Mouse (Mus musculus) midbrain, embryonic 15.5 days (tissue): Measurements from ENCODE around the gene Atp6v0e. TPM values are rescaled to one million over a fixed set of nuclear protein-coding genes. Genes with fewer than 3 reads are reported as not detected.

Experiments
- ATAC-seq: fragments of 200-750 bp; cut with Nextera tagmentation; replicated peaks from 2 replicates; pipeline ENCODE4 v1.8.0; 2017; ENCODE audit warnings: moderate TSS enrichment
- H3K27ac ChIP-seq: fragments of 300-500 bp; sonication (generic); 2 replicates; pipeline ENCODE4 v1.5.1; 2015; ENCODE audit warnings: mild to moderate bottlenecking, inconsistent platforms
- H3K27me3 ChIP-seq: fragments of 300-500 bp; sonication (generic); replicated peaks from 2 replicates; pipeline ENCODE4 v1.6.1; 2015; ENCODE audit warnings: inconsistent platforms
- H3K36me3 ChIP-seq: fragments of 300-500 bp; sonication (generic); replicated peaks from 2 replicates; pipeline ENCODE4 v1.6.1; 2015; ENCODE audit warnings: inconsistent platforms
- H3K4me1 ChIP-seq: fragments of 300-500 bp; sonication (generic); 2 replicates; pipeline ENCODE4 v1.6.1; 2015; ENCODE audit warnings: inconsistent platforms
- H3K4me2 ChIP-seq: fragments of 300-500 bp; sonication (generic); 2 replicates; pipeline ENCODE4 v1.6.1; 2015; ENCODE audit warnings: inconsistent platforms, mild to moderate bottlenecking, moderate library complexity
- H3K4me3 ChIP-seq: fragments of 300-500 bp; sonication (generic); 2 replicates; pipeline ENCODE4 v1.5.1; 2015; ENCODE audit warnings: mild to moderate bottlenecking, inconsistent platforms
- H3K9ac ChIP-seq: fragments of 300-500 bp; sonication (generic); 2 replicates; pipeline ENCODE4 v1.6.1; 2015; ENCODE audit warnings: mild to moderate bottlenecking, inconsistent platforms
- H3K9me3 ChIP-seq: fragments of 300-500 bp; sonication (generic); 2 replicates; pipeline ENCODE4 v1.6.1; 2016; ENCODE audit warnings: inconsistent platforms
- WGBS: fragments of 180-500 bp; shearing (Covaris S2); methylation state at CpG from one replicate; pipeline ENCODE4 v1.1.7; 2015; ENCODE audit warnings: mixed read lengths; 5-methylcytosine and 5-hydroxymethylcytosine counted together
- polyA plus RNA-seq: library from polyadenylated mRNA; unstranded; fragments of >200 nt; fragmentation: Nextera tagmentation; extraction: Ambion mirVana; gene quantifications from 2 replicates; pipeline ENCODE4 v1.2.1, GENCODE M21; 2015

Atp6v0e gene
- polyA plus RNA-seq, 1 experiment from 2014 or later, result 82.7 TPM

- ATAC-seq, result no peak
- Histone ChIP-seq H3K9me3 (no peaks in the 10 kb centered on the region), H3K4me1 (peaks cover 14% of the 10 kb centered on the region), H3K4me3 (no peak overlapping the region), H3K27ac (peak overlapping the region; percentile 32; the same call in 1 of the 2 replicates), H3K4me2 (no peak overlapping the region), H3K9ac (no peak overlapping the region), H3K27me3 (no peaks in the 10 kb centered on the region), H3K36me3 (peaks cover 51% of the 10 kb centered on the region)
- WGBS, result 92% methylated on average over 2 of the region's 2 CpGs
Observed at GRCm38 (mm10) chr17:26643993-26644392, 19.0 kb upstream of the Atp6v0e start.

- H3K9ac ChIP-seq, result no peak overlapping the region
- WGBS, result 33% methylated on average over 9 of the region's 9 CpGs
- H3K27me3 ChIP-seq, result no peaks in the 10 kb centered on the region
- H3K36me3 ChIP-seq, result peaks cover 47% of the 10 kb centered on the region
- peaks cover 14% of the 10 kb centered on the region for H3K4me1 ChIP-seq
- 0 out of 2 replicates have a peak, but pooled peaks have one; percentile 62 for ATAC-seq
- peak overlapping the region; percentile 32 for H3K27ac ChIP-seq
- no peak overlapping the region for H3K4me3 ChIP-seq
- H3K9me3 ChIP-seq, result no peaks in the 10 kb centered on the region
- H3K4me2 ChIP-seq, result no peak overlapping the region
Observed at GRCm38 (mm10) chr17:26644509-26645410, 18.3 kb upstream of the Atp6v0e start.

GRCm38 (mm10) chr17:26645411-26645854 is 17.6 kb upstream of the Atp6v0e start:
- Histone ChIP-seq H3K36me3 (peaks cover 41% of the 10 kb centered on the region), H3K4me3 (no peak overlapping the region), H3K9ac (no peak overlapping the region), H3K27ac (no peak overlapping the region), H3K9me3 (no peaks in the 10 kb centered on the region), H3K27me3 (no peaks in the 10 kb centered on the region), H3K4me1 (peaks cover 14% of the 10 kb centered on the region), H3K4me2 (no peak overlapping the region)
- WGBS, result 87% methylated on average over 8 of the region's 8 CpGs
- ATAC-seq, result no peak

- Histone ChIP-seq H3K4me2 (no peak overlapping the region), H3K27me3 (no peaks in the 10 kb centered on the region), H3K27ac (no peak overlapping the region), H3K9me3 (no peaks in the 10 kb centered on the region), H3K36me3 (peaks cover 23% of the 10 kb centered on the region), H3K4me1 (peaks cover 14% of the 10 kb centered on the region), H3K4me3 (no peak overlapping the region), H3K9ac (no peak overlapping the region)
- 83% methylated on average over 13 of the region's 13 CpGs for WGBS
- ATAC-seq, result no peak
Observed at GRCm38 (mm10) chr17:26647283-26647682, 15.7 kb upstream of the Atp6v0e start.

GRCm38 (mm10) chr17:26649565-26649964 is 13.5 kb upstream of the Atp6v0e start:
- Histone ChIP-seq H3K9me3 (no peaks in the 10 kb centered on the region), H3K36me3 (peaks cover 10% of the 10 kb centered on the region; the same call in 1 of the 2 replicates), H3K9ac (no peak overlapping the region), H3K4me1 (peaks cover 9% of the 10 kb centered on the region), H3K27ac (no peak overlapping the region), H3K4me3 (no peak overlapping the region), H3K27me3 (no peaks in the 10 kb centered on the region), H3K4me2 (no peak overlapping the region)
- ATAC-seq, result no peak
- 91% methylated on average over 4 of the region's 4 CpGs for WGBS

GRCm38 (mm10) chr17:26650451-26651363 is 12.3 kb upstream of the Atp6v0e start:
- H3K36me3 ChIP-seq, result peaks cover 14% of the 10 kb centered on the region
- H3K9me3 ChIP-seq, result no peaks in the 10 kb centered on the region
- no peak overlapping the region for H3K9ac ChIP-seq
- ATAC-seq, result no peak
- H3K4me1 ChIP-seq, result no peaks in the 10 kb centered on the region
- no peak overlapping the region for H3K4me2 ChIP-seq
- H3K27ac ChIP-seq, result no peak overlapping the region
- no peaks in the 10 kb centered on the region for H3K27me3 ChIP-seq
- no peak overlapping the region for H3K4me3 ChIP-seq
- 80% methylated on average over 14 of the region's 14 CpGs for WGBS

GRCm38 (mm10) chr17:26658854-26659572 is 4.0 kb upstream of the Atp6v0e start:
- H3K36me3 ChIP-seq, result peaks cover 12% of the 10 kb centered on the region
- ATAC-seq, result no peak
- 40% methylated on average over 21 of the region's 21 CpGs for WGBS

GRCm38 (mm10) chr17:26659573-26659915 is 3.5 kb upstream of the Atp6v0e start:
- H3K4me1 ChIP-seq, result peaks cover 18% of the 10 kb centered on the region
- no peak overlapping the region for H3K4me3 ChIP-seq
- 0 out of 2 replicates have a peak, but pooled peaks have one; percentile 9 for ATAC-seq
- 64% methylated on average over 3 of the region's 3 CpGs for WGBS
- no peak overlapping the region for H3K9ac ChIP-seq
- H3K27ac ChIP-seq, result no peak overlapping the region
- H3K4me2 ChIP-seq, result no peak overlapping the region
- H3K27me3 ChIP-seq, result no peaks in the 10 kb centered on the region
- peaks cover 11% of the 10 kb centered on the region for H3K36me3 ChIP-seq
- H3K9me3 ChIP-seq, result no peaks in the 10 kb centered on the region

More at GRCm38 (mm10) chr17:26658854-26659572, 4.0 kb upstream of the Atp6v0e start:
- Histone ChIP-seq H3K4me3 (no peak overlapping the region), H3K4me1 (peaks cover 16% of the 10 kb centered on the region), H3K9ac (no peak overlapping the region), H3K9me3 (no peaks in the 10 kb centered on the region), H3K4me2 (no peak overlapping the region), H3K27me3 (no peaks in the 10 kb centered on the region), H3K27ac (no peak overlapping the region)

- 0 out of 2 replicates have a peak overlapping the region, but pooled peaks have one; percentile 7 for H3K4me3 ChIP-seq
- H3K9me3 ChIP-seq, result no peaks in the 10 kb centered on the region
- ATAC-seq, result peak; percentile 59; the same call in 1 of the 2 replicates
- WGBS, result 24% methylated on average over 21 of the region's 21 CpGs
- H3K27me3 ChIP-seq, result no peaks in the 10 kb centered on the region
- H3K4me2 ChIP-seq, result peak overlapping the region; percentile 30
- no peak overlapping the region for H3K27ac ChIP-seq
- H3K4me1 ChIP-seq, result peaks cover 18% of the 10 kb centered on the region
- peaks cover 8% of the 10 kb centered on the region for H3K36me3 ChIP-seq
- no peak overlapping the region for H3K9ac ChIP-seq
Observed at GRCm38 (mm10) chr17:26660192-26660912, 2.7 kb upstream of the Atp6v0e start.

GRCm38 (mm10) chr17:26662204-26662603 is 827 bp upstream of the Atp6v0e start:
- no peak for ATAC-seq
- Histone ChIP-seq H3K4me2 (no peak overlapping the region), H3K27me3 (no peaks in the 10 kb centered on the region), H3K36me3 (no peaks in the 10 kb centered on the region), H3K27ac (no peak overlapping the region), H3K4me3 (no peak overlapping the region; the same call in 1 of the 2 replicates), H3K9me3 (no peaks in the 10 kb centered on the region), H3K9ac (no peak overlapping the region), H3K4me1 (peaks cover 18% of the 10 kb centered on the region)
- 81% methylated on average over 5 of the region's 5 CpGs for WGBS

- no peaks in the 10 kb centered on the region for H3K9me3 ChIP-seq
- no peaks in the 10 kb centered on the region for H3K27me3 ChIP-seq
- 87% methylated on average over 4 of the region's 4 CpGs for WGBS
- H3K27ac ChIP-seq, result no peak overlapping the region
- H3K4me3 ChIP-seq, result no peak overlapping the region
- ATAC-seq, result no peak
- no peak overlapping the region for H3K4me2 ChIP-seq
- peaks cover 9% of the 10 kb centered on the region for H3K4me1 ChIP-seq
- H3K9ac ChIP-seq, result no peak overlapping the region
- no peaks in the 10 kb centered on the region for H3K36me3 ChIP-seq
Observed at GRCm38 (mm10) chr17:26665600-26665999, 2.6 kb downstream of the Atp6v0e start.
